ENCODE assay signal across 18 mouse cellular contexts in the genomic region with DNA sequence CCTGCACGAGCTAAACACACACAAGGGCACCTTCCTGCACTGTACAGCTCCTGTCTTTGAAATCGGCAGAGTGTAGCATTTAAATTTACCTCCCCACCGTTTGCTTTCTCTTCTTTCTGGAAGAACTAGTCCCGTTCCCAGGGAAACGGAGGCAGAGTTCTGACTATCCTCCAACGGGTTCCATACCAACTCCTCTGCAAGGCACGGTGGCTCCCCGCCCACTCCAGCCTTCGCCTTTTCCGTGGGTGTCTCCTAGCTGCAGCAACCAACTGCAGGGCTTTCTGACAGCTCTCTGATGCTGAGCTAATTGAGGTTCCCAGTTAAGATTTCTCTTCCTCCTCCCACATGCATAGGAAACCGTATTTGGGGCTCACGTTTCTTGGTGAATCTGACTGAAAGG. TPM values are rescaled to one million over a fixed set of nuclear protein-coding genes. Genes with fewer than 3 reads are reported as not detected.
DNase-seq lines count a peak whose midpoint lies in the region.
"Had no signal": no experiment of that assay in that cellular context is flagged by ENCODE, and none has a peak within 500 bp of the region (broad histone marks: within the 10 kb centered on the region; RNA-seq: fewer than 3 reads in every experiment).

No protein-coding gene starts in this region.

- H3K27me3 ChIP-seq in heart, embryonic 10.5 days (ENCODE audit: insufficient read depth, poor library complexity, severe bottlenecking) = no peaks in the 10 kb centered on the region
- H3K27me3 ChIP-seq: forebrain, embryonic 15.5 days; hindbrain, embryonic 12.5 days; limb, embryonic 13.5 days; midbrain, embryonic 13.5 days; neural tube, embryonic 12.5 days had no signal

- H3K36me3 ChIP-seq in heart, embryonic 10.5 days = peaks cover 24% of the 10 kb centered on the region
- H3K36me3 ChIP-seq: forebrain, embryonic 15.5 days; hindbrain, embryonic 12.5 days; limb, embryonic 13.5 days; midbrain, embryonic 13.5 days; neural tube, embryonic 12.5 days had no signal

- no peak overlapping the region for H3K4me3 ChIP-seq in heart, embryonic 10.5 days
- H3K4me3 ChIP-seq: forebrain, embryonic 15.5 days; hindbrain, embryonic 12.5 days; limb, embryonic 13.5 days; midbrain, embryonic 13.5 days; neural tube, embryonic 12.5 days had no signal

- H3K27ac ChIP-seq in heart, embryonic 10.5 days = peak overlapping the region; percentile 37; the same call in 1 of the 2 replicates
- H3K27ac ChIP-seq: forebrain, embryonic 15.5 days; hindbrain, embryonic 12.5 days; limb, embryonic 13.5 days; midbrain, embryonic 13.5 days; neural tube, embryonic 12.5 days; stomach, postnatal 0 days had no signal

- peak; percentile 70 for DNase-seq in heart, embryonic 10.5 days (ENCODE audit: low spot score)
- no peak for DNase-seq in heart, adult 8-10 months (ENCODE audit: low spot score)
- DNase-seq in frontal cortex, postnatal 36 days (ENCODE audit: low spot score in 2 of 2) = peak; percentile 79 to 84
- DNase-seq in left cerebral cortex, adult 18-20 months (ENCODE audit: low spot score in 2 of 2) = peak; percentile 70 to 87
- peak; percentile 70 for DNase-seq in right cerebral cortex, postnatal 25 days
- no peak for DNase-seq in embryo, embryonic 10.5 days (ENCODE audit: low spot score)
- DNase-seq in c-Kit-positive CD71-positive TER-119-positive erythroid progenitor cells, embryonic 14.5 days (ENCODE audit: low spot score) = no peak
- no peak for DNase-seq in MN1 (ENCODE audit: low spot score)
- DNase-seq: adrenal gland, postnatal 25 days; cerebellum, adult 2 months; kidney, adult 2 months; lung, embryonic 14.5 days had no signal

- H3K4me1 ChIP-seq in heart, embryonic 10.5 days = peaks cover 42% of the 10 kb centered on the region
- H3K4me1 ChIP-seq: forebrain, embryonic 15.5 days; hindbrain, embryonic 12.5 days; limb, embryonic 13.5 days; midbrain, embryonic 13.5 days; neural tube, embryonic 12.5 days had no signal

- no peaks in the 10 kb centered on the region for H3K9me3 ChIP-seq in heart, embryonic 10.5 days
- H3K9me3 ChIP-seq: forebrain, embryonic 15.5 days; hindbrain, embryonic 12.5 days; limb, embryonic 13.5 days; midbrain, embryonic 13.5 days; neural tube, embryonic 12.5 days had no signal

- 60% methylated on average over 12 of the region's 12 CpGs for WGBS in heart, embryonic 10.5 days

RNA-seq across cellular contexts. Expression of a gene that starts 6.5 kb away (rescaled TPM):
- 647 and 1,387 TPM in 2 replicates for polyA plus RNA-seq in heart, embryonic 10.5 days (2016; fragmentation: Nextera tagmentation; extraction: Ambion mirVana)
- total RNA-seq in heart, adult 8-10 months (2022) = 1,000 to 10,000 TPM; 1,621 to 2,329 (median 1,848) TPM
- total RNA-seq in left cerebral cortex, adult 18-20 months (2021) = 10 to 100 TPM; 13.3 to 16.6 TPM

Comparison
In these comparisons a context has a peak if more than half of its experiments do, and no peak if none do; other contexts are left out.
1. DNase-seq: peak in heart, embryonic 10.5 days (single experiment), frontal cortex, postnatal 36 days (2 of 2), left cerebral cortex, adult 18-20 months (2 of 2) and right cerebral cortex, postnatal 25 days (single experiment); none in heart, adult 8-10 months (single experiment), embryo, embryonic 10.5 days (single experiment), c-Kit-positive CD71-positive TER-119-positive erythroid progenitor cells, embryonic 14.5 days (single experiment) and MN1 (single experiment).
2. RNA of a gene that starts 6.5 kb away (total RNA-seq): 1,621 to 2,329 TPM in heart, adult 8-10 months; 13.3 to 16.6 TPM in left cerebral cortex, adult 18-20 months; every median in the first group is over 10 times any median in the second.